Mouse (Mus musculus) thymus, adult 2 months (tissue): ENCODE measurements around the gene Lrrn4.

ENCODE experiments used
- CTCF ChIP-seq: fragments of 200-500 bp; IDR thresholded peaks from 2 replicates; pipeline ENCODE4 v1.5.1; 2012; ENCODE audit warnings: mild to moderate bottlenecking, control low read depth, low read length, moderate library complexity, borderline replicate concordance; ENCODE audit not compliant: control insufficient read depth, poor library complexity, insufficient read depth; ENCODE audit errors: extremely low read depth
- POLR2A ChIP-seq: fragments of 200-500 bp; IDR thresholded peaks from 2 replicates; pipeline ENCODE4 v1.6.1; 2012; ENCODE audit warnings: mild to moderate bottlenecking, low read length, control low read depth, moderate library complexity; ENCODE audit not compliant: control insufficient read depth, poor library complexity, insufficient read depth; ENCODE audit errors: extremely low read depth

DNA sequence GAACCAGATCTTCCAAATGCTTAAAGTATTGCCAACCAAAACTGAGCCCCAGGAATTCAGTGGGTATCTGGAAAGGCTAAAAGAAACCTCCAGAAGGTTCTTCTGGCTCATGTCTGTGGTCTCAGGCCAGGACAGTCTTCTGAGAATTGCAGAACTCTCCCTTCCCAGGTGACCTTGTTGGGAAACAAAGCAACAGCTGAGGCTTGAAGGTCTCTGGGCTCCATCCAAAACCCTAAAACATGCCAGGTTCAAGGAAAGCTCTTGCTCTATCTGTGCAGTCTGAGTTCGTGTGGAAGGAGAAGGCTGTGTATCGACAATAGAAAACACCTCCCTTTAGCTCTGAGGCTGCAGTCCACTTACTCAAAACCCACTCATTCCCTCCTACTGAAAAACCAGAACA is 24.3 kb upstream of the Lrrn4 start:
- no peak for TF ChIP-seq CTCF
- TF ChIP-seq POLR2A = no peak
